Mouse (Mus musculus): Measurements from ENCODE around the gene Lyl1.

GRCm38 (mm10) chr8:84708774-84709475, 7.7 kb downstream of the Lyl1 start:
- TF ChIP-seq CTCF (IDR thresholded peaks at IDR 0.05; ENCODE audit: low read depth, low read length): peak; percentile 91
- TF ChIP-seq TAL1 (conservative IDR thresholded peaks at IDR 0.05; ENCODE audit: low read depth, low read length): no peak
